Mouse (Mus musculus): ENCODE results near the gene Actr1b. TPM values are rescaled to one million over a fixed set of nuclear protein-coding genes. Genes with fewer than 3 reads are reported as not detected.

Gene Actr1b
- 100 to 1,000 TPM; 273 to 294 TPM for total RNA-seq (2021)
- long read RNA-seq, experiment 1, transcript Actr1b-201 (11 exons, 3,248 nt) = major isoform, 274 of 476 reads
- long read RNA-seq, experiment 1, partial matches to known transcripts = 29 of 476 reads
- long read RNA-seq, experiment 1, other reads (novel, unspliced or antisense) = 173 of 476 reads
- long read RNA-seq, experiment 2, transcript Actr1b-201 (11 exons, 3,248 nt) = major isoform, 255 of 469 reads
- long read RNA-seq, experiment 2, partial matches to known transcripts = 28 of 469 reads
- long read RNA-seq, experiment 2, other reads (novel, unspliced or antisense) = 186 of 469 reads

GRCm38 (mm10) chr1:36714311-36714710 lies at the start of gene Actr1b:
Gene Actr1b (minus strand): TSS chr1:36714422.
- intact Hi-C loops (cut with DNase I) = no loop called here
- no peak for DNase-seq (ENCODE audit: low spot score in 2 of 2)

GRCm38 (mm10) chr1:36761568-36761967 lies 47.3 kb upstream of the Actr1b start, which contains the start of gene Zap70:
Gene Zap70 (plus strand): TSS chr1:36761798.
- intact Hi-C loops (cut with DNase I) = no loop called here
- no peak for DNase-seq (ENCODE audit: low spot score in 2 of 2)

- intact Hi-C loops (cut with DNase I) = no loop called here
- no peak for DNase-seq (ENCODE audit: low spot score in 2 of 2)
Measured at GRCm38 (mm10) chr1:36761061-36761460, 46.8 kb upstream of the Actr1b start.

- DNase-seq (ENCODE audit: low spot score in 2 of 2) = no peak
- intact Hi-C loops (cut with DNase I) = no loop called here
Measured at GRCm38 (mm10) chr1:36760401-36760800, 46.2 kb upstream of the Actr1b start.

GRCm38 (mm10) chr1:36759076-36759475 lies 44.9 kb upstream of the Actr1b start:
- DNase-seq (ENCODE audit: low spot score in 2 of 2) = no peak
- intact Hi-C loops (cut with DNase I) = no loop called here

- no peak for DNase-seq (ENCODE audit: low spot score in 2 of 2)
- intact Hi-C loops (cut with DNase I) = no loop called here
Measured at GRCm38 (mm10) chr1:36758553-36758952, 44.3 kb upstream of the Actr1b start.

- intact Hi-C loops (cut with DNase I) = no loop called here
- no peak for DNase-seq (ENCODE audit: low spot score in 2 of 2)
Measured at GRCm38 (mm10) chr1:36753932-36754675, 39.9 kb upstream of the Actr1b start.

GRCm38 (mm10) chr1:36746452-36746851 lies 32.2 kb upstream of the Actr1b start:
- peak in 1 of 2 experiments; percentile 42 for DNase-seq (ENCODE audit: low spot score in 2 of 2)
- intact Hi-C loops (cut with DNase I) = no loop called here

GRCm38 (mm10) chr1:36745661-36746060 lies 31.4 kb upstream of the Actr1b start:
- no peak for DNase-seq (ENCODE audit: low spot score in 2 of 2)
- intact Hi-C loops (cut with DNase I) = loop anchor here (2.0 kb wide), 1 partner anchor 37 kb away; no protein-coding TSS in a partner anchor

GRCm38 (mm10) chr1:36744268-36744944 lies 30.2 kb upstream of the Actr1b start:
- intact Hi-C loops (cut with DNase I) = loop anchor here (2.0 kb wide), 1 partner anchor 36 kb away; no protein-coding TSS in a partner anchor
- peak; percentile 83 to 90 for DNase-seq (ENCODE audit: low spot score in 2 of 2)

GRCm38 (mm10) chr1:36743046-36743445 lies 28.8 kb upstream of the Actr1b start:
- intact Hi-C loops (cut with DNase I) = no loop called here
- DNase-seq (ENCODE audit: low spot score in 2 of 2) = no peak

- DNase-seq (ENCODE audit: low spot score in 2 of 2) = no peak
- intact Hi-C loops (cut with DNase I) = no loop called here
Measured at GRCm38 (mm10) chr1:36739231-36739630, 25.0 kb upstream of the Actr1b start.

- intact Hi-C loops (cut with DNase I) = loop anchor here (2.0 kb wide), 1 partner anchor 514 kb away; no protein-coding TSS in a partner anchor
Measured at GRCm38 (mm10) chr1:36737300-36737699, 23.1 kb upstream of the Actr1b start.

GRCm38 (mm10) chr1:36724057-36724431 lies 9.8 kb upstream of the Actr1b start:
- DNase-seq (ENCODE audit: low spot score in 2 of 2) = no peak
- intact Hi-C loops (cut with DNase I) = no loop called here

More at GRCm38 (mm10) chr1:36737300-36737699, 23.1 kb upstream of the Actr1b start:
- peak; percentile 91 for DNase-seq (ENCODE audit: low spot score in 2 of 2)

GRCm38 (mm10) chr1:36723146-36724056 lies 9.2 kb upstream of the Actr1b start:
- no peak for DNase-seq (ENCODE audit: low spot score in 2 of 2)
- intact Hi-C loops (cut with DNase I) = no loop called here

- no peak for DNase-seq (ENCODE audit: low spot score in 2 of 2)
- intact Hi-C loops (cut with DNase I) = no loop called here
Measured at GRCm38 (mm10) chr1:36718786-36719185, 4.6 kb upstream of the Actr1b start.

- intact Hi-C loops (cut with DNase I) = no loop called here
- DNase-seq (ENCODE audit: low spot score in 2 of 2) = no peak
Measured at GRCm38 (mm10) chr1:36711104-36711503, 3.1 kb downstream of the Actr1b start.

- peak; percentile 99 for DNase-seq (ENCODE audit: low spot score in 2 of 2)
- intact Hi-C loops (cut with DNase I) = loop anchor here (2.0 kb wide), 1 partner anchor 35 kb away; no protein-coding TSS in a partner anchor
Measured at GRCm38 (mm10) chr1:36709854-36710280, 4.4 kb downstream of the Actr1b start, which contains the start of gene 4933424G06Rik. Gene 4933424G06Rik (plus strand): TSS chr1:36710149.
